Mouse (Mus musculus): Measurements from ENCODE around the gene AI413582. TPM values are rescaled to one million over a fixed set of nuclear protein-coding genes. Genes with fewer than 3 reads are reported as not detected.

The AI413582 gene
- total RNA-seq (2012; rRNA removed) (20.6 and 21.5 TPM in 2 replicates), polyA plus RNA-seq (2012; ENCODE audit: insufficient read depth in 1 of 2, insufficient read length in 2 of 2, low read depth in 1 of 2, low replicate concordance in 2 of 2, missing spikeins in 1 of 2) (10 to 100 TPM in 1 of 2 experiments, not detected in 1; 56.5 TPM)

DNA sequence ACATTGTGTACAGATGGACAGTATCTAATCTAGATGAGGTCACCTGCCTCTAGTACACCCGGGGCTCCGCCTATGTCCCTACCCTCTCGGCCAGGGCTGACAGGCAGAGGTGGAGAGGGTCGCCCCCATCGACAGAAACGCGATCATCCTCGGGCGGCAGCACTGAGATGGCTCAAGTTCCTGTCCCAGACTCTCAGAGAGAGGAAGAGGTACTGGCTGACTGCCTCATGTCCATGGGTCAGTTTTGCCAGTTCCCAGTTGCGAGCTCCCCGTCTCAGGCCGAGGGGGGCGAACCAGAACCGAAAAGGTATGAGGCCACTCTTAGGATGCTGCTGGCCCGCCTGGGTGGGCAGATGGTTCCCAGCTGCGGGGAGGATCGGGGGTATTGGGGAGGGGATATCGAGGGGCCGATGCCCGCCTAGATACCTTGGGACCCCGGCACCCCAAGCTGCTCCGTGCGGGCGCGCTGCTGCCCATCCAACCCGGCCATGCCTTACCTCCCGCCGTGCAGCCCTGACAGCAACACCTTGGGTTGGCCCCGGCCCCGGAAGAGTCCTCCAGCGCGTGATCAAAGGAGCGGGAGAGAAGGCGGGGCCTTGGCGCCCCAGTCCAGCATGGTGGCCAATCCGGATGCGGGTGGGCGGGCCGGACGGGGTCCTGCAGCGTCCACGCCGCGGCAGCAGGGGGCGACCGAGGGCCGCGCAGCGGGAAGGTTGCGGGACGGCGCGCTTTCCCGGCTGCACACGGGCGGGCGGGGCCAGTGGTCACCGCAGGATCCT is at the start of gene AI413582:
AI413582 (minus strand) TSS at position 594 of the 779 bp plus-strand sequence.
- Histone ChIP-seq H3K9ac (ENCODE audit: control insufficient read depth, low read depth, low read length, poor library complexity, severe bottlenecking) (peak within 1 kb of the TSS; percentile 72), H3K27ac (ENCODE audit: control insufficient read depth, low read depth, low read length) (peak within 1 kb of the TSS; percentile 29), H3K4me1 (ENCODE audit: control insufficient read depth in 1 of 2, insufficient read depth in 2 of 2, low read length in 2 of 2) (peaks cover 2 to 14% of the 10 kb centered on the region in 2 experiments), H3K9me3 (replicated peaks; ENCODE audit: insufficient read depth, low read length) (no peaks in the 10 kb centered on the region), H3K4me3 (ENCODE audit: control insufficient read depth in 1 of 2, insufficient read depth in 1 of 2, low read depth in 2 of 2, low read length in 2 of 2) (peak within 1 kb of the TSS; percentile 75 to 90), H3K27me3 (ENCODE audit: control insufficient read depth in 1 of 2, insufficient read depth in 2 of 2, low read length in 2 of 2) (no peaks in the 10 kb centered on the region), H3K79me2 (ENCODE audit: control insufficient read depth, insufficient read depth, low read length, poor library complexity) (peaks cover 7% of the 10 kb centered on the region), H3K36me3 (ENCODE audit: control insufficient read depth in 1 of 2, insufficient read depth in 2 of 2, low read length in 2 of 2) (peaks cover 5 to 14% of the 10 kb centered on the region in 2 experiments)
- DNase-seq (ENCODE audit: low read depth, low spot score) = peak; percentile 95
- TF ChIP-seq MYB (IDR thresholded peaks at IDR 0.05; ENCODE audit: low read depth, low read length) (no peak), TCF12 (IDR thresholded peaks at IDR 0.05; ENCODE audit: low read depth, low read length) (0 out of 2 replicates have a peak, but pooled peaks have one; percentile 22), MAZ (IDR thresholded peaks at IDR 0.05; ENCODE audit: low read depth, low read length) (peak; percentile 91), TBP (IDR thresholded peaks at IDR 0.05; ENCODE audit: low read depth, low read length) (no peak), KAT2A (conservative IDR thresholded peaks at IDR 0.05; ENCODE audit: low read depth, low read length) (no peak), CTCF (IDR thresholded peaks at IDR 0.05 in 2 of 3, conservative IDR thresholded peaks at IDR 0.05 in 1 of 3; ENCODE audit: control insufficient read depth in 1 of 3, insufficient read depth in 1 of 3, low read depth in 2 of 3, low read length in 3 of 3, poor library complexity in 1 of 3, severe bottlenecking in 1 of 3) (peak; percentile 42 to 93 (median 83); a peak in 5 of 6 replicates), MAFK (IDR thresholded peaks at IDR 0.05; ENCODE audit: borderline replicate concordance, low read depth, low read length) (no peak), ETS1 (IDR thresholded peaks at IDR 0.05; ENCODE audit: low read depth, low read length) (0 out of 2 replicates have a peak, but pooled peaks have one; percentile 24), POLR2A (IDR thresholded peaks at IDR 0.05; ENCODE audit: control insufficient read depth in 1 of 2, insufficient read depth in 1 of 2, low read depth in 1 of 2, low read length in 2 of 2, poor library complexity in 1 of 2) (peak; percentile 79 to 83; a peak in 3 of 4 replicates), NRF1 (IDR thresholded peaks at IDR 0.05; ENCODE audit: insufficient read depth, low read depth, low read length, poor library complexity, severe bottlenecking) (peak; percentile 34; the same call in 1 of the 2 replicates), USF2 (IDR thresholded peaks at IDR 0.05; ENCODE audit: borderline replicate concordance in 1 of 2, insufficient read depth in 1 of 2, low read depth in 1 of 2, low read length in 2 of 2) (no peak), MYC (IDR thresholded peaks at IDR 0.05; ENCODE audit: low read depth, low read length) (no peak), RAD21 (IDR thresholded peaks at IDR 0.05; ENCODE audit: low read depth, low read length) (peak; percentile 73), USF1 (IDR thresholded peaks at IDR 0.05; ENCODE audit: low read depth, low read length) (peak; percentile 89), E2F4 (IDR thresholded peaks at IDR 0.05; ENCODE audit: borderline replicate concordance, low read depth, low read length) (peak; percentile 65; the same call in 1 of the 2 replicates), MAX (IDR thresholded peaks at IDR 0.05; ENCODE audit: low read length) (peak; percentile 79), SMC3 (IDR thresholded peaks at IDR 0.05; ENCODE audit: low read depth, low read length) (peak; percentile 65), ZKSCAN1 (IDR thresholded peaks at IDR 0.05; ENCODE audit: low read depth, low read length) (no peak), MEF2A (IDR thresholded peaks at IDR 0.05; ENCODE audit: extremely low read depth, insufficient replicate concordance, low read depth, low read length, poor library complexity, severe bottlenecking) (no peak), ZC3H11A (IDR thresholded peaks at IDR 0.05; ENCODE audit: low read depth, low read length) (peak; percentile 54), BHLHE40 (IDR thresholded peaks at IDR 0.05; ENCODE audit: borderline replicate concordance, low read depth, low read length) (no peak), CHD2 (IDR thresholded peaks at IDR 0.05; ENCODE audit: low read length) (no peak), RCOR1 (IDR thresholded peaks at IDR 0.05; ENCODE audit: low read depth, low read length) (no peak), JUND (IDR thresholded peaks at IDR 0.05; ENCODE audit: low read depth, low read length) (no peak), CHD1 (IDR thresholded peaks at IDR 0.05; ENCODE audit: low read depth, low read length) (no peak), SIN3A (IDR thresholded peaks at IDR 0.05; ENCODE audit: low read length) (peak; percentile 71), HCFC1 (IDR thresholded peaks at IDR 0.05; ENCODE audit: low read depth, low read length) (peak; percentile 60), UBTF (IDR thresholded peaks at IDR 0.05; ENCODE audit: borderline replicate concordance, insufficient read depth, low read depth, low read length) (no peak), ZNF384 (IDR thresholded peaks at IDR 0.05; ENCODE audit: low read depth, low read length) (no peak), ELF1 (IDR thresholded peaks at IDR 0.05; ENCODE audit: low read depth, low read length) (peak; percentile 80), GABPA (IDR thresholded peaks at IDR 0.05; ENCODE audit: low read depth, low read length) (no peak), EP300 (IDR thresholded peaks at IDR 0.05; ENCODE audit: low read depth in 1 of 2, low read length in 2 of 2) (no peak), POLR2AphosphoS2 (IDR thresholded peaks at IDR 0.05; ENCODE audit: low read length) (no peak; the same call in 1 of the 2 replicates), ZMIZ1 (IDR thresholded peaks at IDR 0.05; ENCODE audit: low read depth, low read length) (no peak), TAL1 (IDR thresholded peaks at IDR 0.05; ENCODE audit: low read length) (no peak)
